Mouse (Mus musculus) E14TG2a.4 (cell line): ENCODE measurements around the gene Ushbp1.

Source experiments
- CTCF ChIP-seq: conservative IDR thresholded peaks from 2 replicates; pipeline ENCODE4 v1.5.1; 2014; ENCODE audit warnings: low read length
- NANOG ChIP-seq: IDR thresholded peaks from 2 replicates; pipeline ENCODE4 v1.6.1; 2014; ENCODE audit warnings: borderline replicate concordance, low read length, mixed read lengths

GRCm38 (mm10) chr8:71445096-71445495 lies 49.5 kb upstream of the Ushbp1 start:
- TF ChIP-seq CTCF (no peak), NANOG (no peak)
